Mouse (Mus musculus) forebrain, embryonic 15.5 days (tissue): ENCODE measurements around the gene Hps1. TPM values are rescaled to one million over a fixed set of nuclear protein-coding genes. Genes with fewer than 3 reads are reported as not detected.

ENCODE experiments used
- ATAC-seq: fragments of 200-750 bp; cut with Nextera tagmentation; replicated peaks from 2 replicates; pipeline ENCODE4 v1.8.0; 2017; ENCODE audit warnings: mild to moderate bottlenecking, moderate TSS enrichment, moderate library complexity
- H3K27ac ChIP-seq: fragments of 300-500 bp; sonication (generic); replicated peaks from 2 replicates; pipeline ENCODE4 v1.5.1; 2015; ENCODE audit warnings: mild to moderate bottlenecking, inconsistent platforms
- H3K27me3 ChIP-seq: fragments of 300-500 bp; sonication (generic); 2 replicates; pipeline ENCODE4 v1.6.1; 2015; ENCODE audit warnings: inconsistent platforms
- H3K36me3 ChIP-seq: fragments of 300-500 bp; sonication (generic); 2 replicates; pipeline ENCODE4 v1.6.1; 2015; ENCODE audit warnings: mild to moderate bottlenecking, inconsistent platforms
- H3K4me1 ChIP-seq: fragments of 300-500 bp; sonication (generic); 2 replicates; pipeline ENCODE4 v1.6.1; 2015; ENCODE audit warnings: inconsistent platforms
- H3K4me2 ChIP-seq: fragments of 300-500 bp; sonication (generic); replicated peaks from 2 replicates; pipeline ENCODE4 v1.6.1; 2015; ENCODE audit warnings: mild to moderate bottlenecking, inconsistent platforms
- H3K4me3 ChIP-seq: fragments of 300-500 bp; sonication (generic); 2 replicates; pipeline ENCODE4 v1.5.1; 2015; ENCODE audit warnings: mild to moderate bottlenecking, inconsistent platforms
- H3K9ac ChIP-seq: fragments of 300-500 bp; sonication (generic); replicated peaks from 2 replicates; pipeline ENCODE4 v1.6.1; 2015; ENCODE audit warnings: mild to moderate bottlenecking, inconsistent platforms
- H3K9me3 ChIP-seq: fragments of 300-500 bp; sonication (generic); 2 replicates; pipeline ENCODE4 v1.6.1; 2016; ENCODE audit warnings: inconsistent platforms
- WGBS: fragments of 180-500 bp; shearing (Covaris S2); methylation state at CpG from one replicate; pipeline ENCODE4 v1.1.7; 2015; ENCODE audit warnings: mixed read lengths; 5-methylcytosine and 5-hydroxymethylcytosine counted together
- polyA plus RNA-seq: library from polyadenylated mRNA; unstranded; fragments of >200 nt; fragmentation: Nextera tagmentation; extraction: Ambion mirVana; gene quantifications from 2 replicates; pipeline ENCODE4 v1.2.1, GENCODE M21; 2015

Hps1 gene
- polyA plus RNA-seq, 1 experiment from 2014 or later: 13.8 TPM

GRCm38 (mm10) chr19:42727424-42727823 is 52.4 kb downstream of the Hps1 start:
- Histone ChIP-seq H3K36me3 (no peaks in the 10 kb centered on the region), H3K27me3 (no peaks in the 10 kb centered on the region), H3K4me1 (0 out of 2 replicates have a peak, but pooled peaks cover under 1% of the 10 kb centered on the region), H3K9ac (no peak overlapping the region), H3K4me3 (no peak overlapping the region), H3K9me3 (no peaks in the 10 kb centered on the region), H3K27ac (no peak overlapping the region), H3K4me2 (no peak overlapping the region)
- 91% methylated on average over 4 of the region's 4 CpGs for WGBS
- ATAC-seq: no peak

GRCm38 (mm10) chr19:42726766-42727165 is 53.0 kb downstream of the Hps1 start:
- no peak overlapping the region for H3K4me3 ChIP-seq
- no peaks in the 10 kb centered on the region for H3K36me3 ChIP-seq
- H3K9me3 ChIP-seq: no peaks in the 10 kb centered on the region
- 90% methylated on average over 10 of the region's 10 CpGs for WGBS
- ATAC-seq: no peak
- H3K27ac ChIP-seq: no peak overlapping the region
- 0 out of 2 replicates have a peak, but pooled peaks cover 2% of the 10 kb centered on the region for H3K4me1 ChIP-seq
- no peak overlapping the region for H3K4me2 ChIP-seq
- no peaks in the 10 kb centered on the region for H3K27me3 ChIP-seq
- H3K9ac ChIP-seq: no peak overlapping the region

GRCm38 (mm10) chr19:42725973-42726350 is 53.8 kb downstream of the Hps1 start:
- Histone ChIP-seq H3K4me3 (no peak overlapping the region), H3K4me1 (0 out of 2 replicates have a peak, but pooled peaks cover 2% of the 10 kb centered on the region), H3K4me2 (no peak overlapping the region), H3K9ac (no peak overlapping the region), H3K36me3 (no peaks in the 10 kb centered on the region), H3K27ac (no peak overlapping the region), H3K27me3 (no peaks in the 10 kb centered on the region), H3K9me3 (no peaks in the 10 kb centered on the region)
- ATAC-seq: no peak
- 91% methylated on average over 3 of the region's 3 CpGs for WGBS

- Histone ChIP-seq H3K27ac (no peak overlapping the region), H3K4me2 (no peak overlapping the region), H3K36me3 (no peaks in the 10 kb centered on the region), H3K9me3 (no peaks in the 10 kb centered on the region), H3K4me3 (no peak overlapping the region), H3K9ac (no peak overlapping the region), H3K4me1 (0 out of 2 replicates have a peak, but pooled peaks cover 2% of the 10 kb centered on the region), H3K27me3 (no peaks in the 10 kb centered on the region)
- ATAC-seq: no peak
- 85% methylated on average over 16 of the region's 16 CpGs for WGBS
Observed at GRCm38 (mm10) chr19:42725056-42725972, 54.5 kb downstream of the Hps1 start.

- Histone ChIP-seq H3K4me2 (no peak overlapping the region), H3K27me3 (no peaks in the 10 kb centered on the region), H3K36me3 (no peaks in the 10 kb centered on the region), H3K4me1 (peaks cover 2% of the 10 kb centered on the region; the same call in 1 of the 2 replicates), H3K4me3 (no peak overlapping the region), H3K9ac (no peak overlapping the region), H3K27ac (no peak overlapping the region), H3K9me3 (no peaks in the 10 kb centered on the region)
- 77% methylated on average over 6 of the region's 6 CpGs for WGBS
- no peak for ATAC-seq
Observed at GRCm38 (mm10) chr19:42723302-42723701, 56.5 kb downstream of the Hps1 start.

GRCm38 (mm10) chr19:42722500-42722899 is 57.3 kb downstream of the Hps1 start:
- Histone ChIP-seq H3K4me1 (peaks cover 8% of the 10 kb centered on the region), H3K4me3 (no peak overlapping the region), H3K9me3 (no peaks in the 10 kb centered on the region), H3K9ac (no peak overlapping the region), H3K36me3 (no peaks in the 10 kb centered on the region), H3K4me2 (no peak overlapping the region), H3K27ac (no peak overlapping the region), H3K27me3 (no peaks in the 10 kb centered on the region)
- 3% methylated on average over 2 of the region's 2 CpGs for WGBS
- 0 out of 2 replicates have a peak, but pooled peaks have one; percentile 32 for ATAC-seq

GRCm38 (mm10) chr19:42718101-42718500 is 61.7 kb downstream of the Hps1 start:
- WGBS: 41% methylated on average over 3 of the region's 3 CpGs
- no peak overlapping the region for H3K4me3 ChIP-seq

GRCm38 (mm10) chr19:42717668-42718067 is 62.1 kb downstream of the Hps1 start:
- ATAC-seq: no peak
- Histone ChIP-seq H3K9me3 (no peaks in the 10 kb centered on the region), H3K27ac (no peak overlapping the region), H3K36me3 (no peaks in the 10 kb centered on the region), H3K9ac (no peak overlapping the region), H3K4me2 (no peak overlapping the region), H3K27me3 (no peaks in the 10 kb centered on the region), H3K4me1 (peaks cover 14% of the 10 kb centered on the region), H3K4me3 (no peak overlapping the region)
- 65% methylated on average over 5 of the region's 5 CpGs for WGBS

More at GRCm38 (mm10) chr19:42718101-42718500, 61.7 kb downstream of the Hps1 start:
- Histone ChIP-seq H3K27me3 (no peaks in the 10 kb centered on the region), H3K4me2 (no peak overlapping the region), H3K27ac (no peak overlapping the region), H3K36me3 (no peaks in the 10 kb centered on the region), H3K4me1 (peaks cover 14% of the 10 kb centered on the region), H3K9ac (no peak overlapping the region), H3K9me3 (no peaks in the 10 kb centered on the region)
- no peak for ATAC-seq

GRCm38 (mm10) chr19:42716507-42716906 is 63.3 kb downstream of the Hps1 start:
- no peak for ATAC-seq
- WGBS: 62% methylated on average over 7 of the region's 7 CpGs
- Histone ChIP-seq H3K27ac (no peak overlapping the region), H3K27me3 (no peaks in the 10 kb centered on the region), H3K4me3 (no peak overlapping the region), H3K4me2 (no peak overlapping the region), H3K9ac (no peak overlapping the region), H3K9me3 (no peaks in the 10 kb centered on the region), H3K36me3 (no peaks in the 10 kb centered on the region), H3K4me1 (peaks cover 12% of the 10 kb centered on the region)

GRCm38 (mm10) chr19:42713770-42714169 is 66.0 kb downstream of the Hps1 start:
- WGBS: 83% methylated on average over 9 of the region's 9 CpGs
- no peaks in the 10 kb centered on the region for H3K9me3 ChIP-seq
- H3K36me3 ChIP-seq: no peaks in the 10 kb centered on the region
- no peak overlapping the region for H3K9ac ChIP-seq
- no peak overlapping the region for H3K27ac ChIP-seq
- no peak for ATAC-seq
- no peak overlapping the region for H3K4me3 ChIP-seq
- peaks cover 12% of the 10 kb centered on the region for H3K4me1 ChIP-seq
- H3K27me3 ChIP-seq: no peaks in the 10 kb centered on the region
- no peak overlapping the region for H3K4me2 ChIP-seq
